Mouse (Mus musculus): ENCODE results near the gene Ubn2. TPM values are rescaled to one million over a fixed set of nuclear protein-coding genes. Genes with fewer than 3 reads are reported as not detected.

The Ubn2 gene
- polyA plus RNA-seq (2017; shearing (Covaris generic)) = 10 to 100 TPM; 21.4 to 22.1 TPM

GRCm38 (mm10) chr6:38433261-38434033 lies at the start of gene Ubn2:
Gene Ubn2, plus strand, starts transcription at chr6:38433950.

GRCm38 (mm10) chr6:38533428-38534405 lies 100.0 kb downstream of the Ubn2 start, which contains the start of gene Fmc1:
Gene Fmc1, plus strand, starts transcription at chr6:38533502.

GRCm38 (mm10) chr6:38551062-38551988 lies 117.6 kb downstream of the Ubn2 start, which contains the start of gene Luc7l2:
Gene Luc7l2, plus strand, starts transcription at chr6:38551334.

Other genes starting within 250 kb of the Ubn2 start
- 1 to 10 TPM in 1 of 2 experiments, not detected in 1; 3.8 TPM for gene D630045J12Rik, start 179.9 kb upstream of the Ubn2 start, polyA plus RNA-seq (2017; shearing (Covaris generic))
- 1 to 10 TPM in 1 of 2 experiments, under 1 TPM in 1; 0.57 to 1.1 TPM for gene Zc3hav1l, start 134.7 kb upstream of the Ubn2 start, polyA plus RNA-seq (2017; shearing (Covaris generic))
- gene Zc3hav1, start 79.3 kb upstream of the Ubn2 start, polyA plus RNA-seq (2017; shearing (Covaris generic)) = 100 to 1,000 TPM in 1 of 2 experiments, 10 to 100 TPM in 1; 83.2 to 131 TPM
- gene Ttc26, start 52.5 kb upstream of the Ubn2 start, polyA plus RNA-seq (2017; shearing (Covaris generic)) = under 1 TPM; 0.10 to 0.29 TPM
- 10 to 100 TPM; 37.8 to 57.2 TPM for gene Fmc1, start 99.6 kb downstream of the Ubn2 start, polyA plus RNA-seq (2017; shearing (Covaris generic))
- gene Luc7l2, start 117.4 kb downstream of the Ubn2 start, polyA plus RNA-seq (2017; shearing (Covaris generic)) = 10 to 100 TPM; 68.8 to 70.9 TPM
- under 1 TPM in 1 of 2 experiments, not detected in 1; 0.14 TPM for gene Klrg2, start 203.3 kb downstream of the Ubn2 start, polyA plus RNA-seq (2017; shearing (Covaris generic))
- gene Clec2l, start 229.1 kb downstream of the Ubn2 start, polyA plus RNA-seq (2017; shearing (Covaris generic)) = 1 to 10 TPM; 1.3 to 5.2 TPM

Measured in activated CD4-positive, CD25-positive, alpha-beta regulatory T cell (primary cell).